Mouse (Mus musculus) neural tube, embryonic 13.5 days (tissue): ENCODE measurements at regions not wholly inside any gene's neighbourhood (a gene's known extent, or its start where the extent isn't known, plus 50 kb on each side); places are given as distances from the start of the nearest gene placed in this dataset.

Source experiments
- ATAC-seq: fragments of 200-750 bp; cut with Nextera tagmentation; 2 replicates; pipeline ENCODE4 v1.8.0; 2017; ENCODE audit warnings: low read depth, mild to moderate bottlenecking, moderate TSS enrichment, moderate library complexity
- H3K27ac ChIP-seq: fragments of 300-500 bp; sonication (generic); replicated peaks from 2 replicates; pipeline ENCODE4 v1.5.1; 2015; ENCODE audit warnings: moderate library complexity, mild to moderate bottlenecking, inconsistent platforms
- H3K27me3 ChIP-seq: fragments of 300-500 bp; sonication (generic); 2 replicates; pipeline ENCODE4 v1.6.1; 2015; ENCODE audit warnings: mild to moderate bottlenecking, inconsistent platforms
- H3K36me3 ChIP-seq: fragments of 300-500 bp; sonication (generic); 2 replicates; pipeline ENCODE4 v1.6.1; 2015; ENCODE audit warnings: mild to moderate bottlenecking, inconsistent platforms
- H3K4me1 ChIP-seq: fragments of 300-500 bp; sonication (generic); replicated peaks from 2 replicates; pipeline ENCODE4 v1.6.1; 2015; ENCODE audit warnings: inconsistent platforms
- H3K4me2 ChIP-seq: fragments of 300-500 bp; sonication (generic); 2 replicates; pipeline ENCODE4 v1.6.1; 2015; ENCODE audit warnings: inconsistent platforms, mild to moderate bottlenecking, moderate library complexity
- H3K4me3 ChIP-seq: fragments of 300-500 bp; sonication (generic); 2 replicates; pipeline ENCODE4 v1.5.1; 2015; ENCODE audit warnings: mild to moderate bottlenecking, inconsistent platforms
- H3K9ac ChIP-seq: fragments of 300-500 bp; sonication (generic); 2 replicates; pipeline ENCODE4 v1.6.1; 2015; ENCODE audit warnings: moderate library complexity, mild to moderate bottlenecking, inconsistent platforms
- H3K9me3 ChIP-seq: fragments of 300-500 bp; sonication (generic); 2 replicates; pipeline ENCODE4 v1.6.1; 2016; ENCODE audit warnings: inconsistent platforms
- WGBS: fragments of 180-500 bp; shearing (Covaris S2); methylation state at CpG from one replicate; pipeline ENCODE4 v1.1.7; 2015; 5-methylcytosine and 5-hydroxymethylcytosine counted together

DNA sequence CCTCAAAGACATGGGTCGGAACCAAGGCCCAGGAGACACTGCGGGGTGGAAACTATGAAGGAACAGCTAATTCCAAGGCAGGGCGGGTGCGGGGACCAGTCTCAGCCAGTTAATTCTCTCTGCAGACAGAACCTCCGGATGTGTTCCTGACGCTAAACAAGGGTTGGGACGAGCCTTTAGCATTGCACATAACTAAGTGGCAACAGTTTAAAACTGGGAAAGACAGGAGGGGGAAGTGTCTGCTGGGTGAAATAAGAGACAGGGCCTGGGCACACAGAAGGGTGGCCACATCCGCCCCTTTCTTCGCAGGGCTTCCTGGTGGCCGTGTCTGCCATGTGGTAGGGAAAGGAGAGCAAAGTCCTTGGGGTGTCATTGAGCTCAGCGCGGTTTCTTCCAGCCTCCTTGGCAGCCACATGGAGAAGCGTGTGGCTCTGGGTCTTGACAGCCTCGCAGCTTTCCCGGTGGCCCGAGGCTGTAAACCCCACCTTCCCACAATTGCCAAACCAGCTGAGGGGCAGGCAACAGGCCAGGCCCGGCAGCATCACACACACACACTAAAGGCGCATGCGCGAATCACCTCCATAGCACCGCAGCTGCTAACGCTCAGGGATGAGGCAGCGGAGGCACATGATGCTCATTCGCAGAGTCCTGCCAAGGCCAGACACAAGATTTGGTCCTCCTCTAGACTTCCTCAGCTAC lies 95.8 kb downstream of the Cpn2 start:
- 0 out of 2 replicates have a peak overlapping the region, but pooled peaks have one; percentile 4 for H3K4me2 ChIP-seq
- H3K27ac ChIP-seq: peak overlapping the region; percentile 4; the same call in 1 of the 2 replicates
- no peaks in the 10 kb centered on the region for H3K9me3 ChIP-seq
- no peak overlapping the region for H3K4me3 ChIP-seq
- H3K4me1 ChIP-seq: peaks cover 26% of the 10 kb centered on the region
- 55% methylated on average over 24 of the region's 24 CpGs for WGBS
- no peaks in the 10 kb centered on the region for H3K36me3 ChIP-seq
- peaks cover 18% of the 10 kb centered on the region; the same call in 1 of the 2 replicates for H3K27me3 ChIP-seq
- peak; percentile 38; the same call in 1 of the 2 replicates for ATAC-seq
- no peak overlapping the region for H3K9ac ChIP-seq

DNA sequence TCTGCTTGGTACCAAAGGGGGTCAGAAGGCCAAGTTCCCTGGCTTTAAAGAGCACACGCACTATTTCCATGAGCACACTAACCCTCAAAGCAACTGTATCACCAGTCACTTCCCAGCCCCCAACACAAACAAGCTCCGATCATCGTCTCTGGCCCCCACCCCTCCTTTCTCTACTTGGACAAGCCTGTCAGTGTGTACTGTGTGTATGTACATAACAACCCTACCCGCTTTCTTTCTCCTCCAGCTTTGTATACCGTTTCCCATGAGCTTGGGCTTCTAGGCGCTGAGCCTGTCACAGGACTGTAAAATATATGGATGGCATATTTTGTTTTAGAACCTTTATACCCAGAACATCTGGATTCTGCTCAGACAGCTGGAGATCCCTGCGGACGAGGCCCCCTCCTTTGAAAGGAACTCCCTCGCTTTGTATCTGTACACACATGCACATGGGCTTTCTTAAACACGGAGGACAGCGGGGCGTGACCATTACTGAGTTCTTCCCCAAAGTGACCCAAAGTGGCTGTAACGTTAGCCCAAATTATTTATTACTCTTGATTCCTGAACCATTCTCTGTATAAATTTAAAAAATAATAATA lies 95.1 kb downstream of the Cpn2 start:
- peak; percentile 32; the same call in 1 of the 2 replicates for ATAC-seq

DNA sequence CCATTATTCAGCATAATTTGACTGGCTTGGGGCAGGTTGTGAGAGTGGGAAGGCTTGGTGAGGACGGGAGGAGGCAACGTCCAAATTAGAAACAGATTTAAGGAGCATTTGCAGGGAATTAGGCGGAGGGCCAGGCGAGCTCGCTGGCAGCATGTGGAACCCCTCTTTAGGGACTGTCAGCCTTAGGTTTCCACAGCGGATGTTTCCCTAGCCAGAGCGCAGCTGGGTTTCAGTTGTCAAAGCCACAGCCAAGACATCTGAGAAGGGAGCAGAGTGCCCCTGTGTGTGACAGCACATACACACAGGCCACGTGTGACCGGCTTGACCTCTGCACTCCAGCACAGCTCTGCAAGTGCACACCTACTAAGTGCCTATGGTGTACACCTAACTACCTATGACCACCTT lies 94.5 kb downstream of the Cpn2 start:
- WGBS: 30% methylated on average over 9 of the region's 9 CpGs
- H3K36me3 ChIP-seq: no peaks in the 10 kb centered on the region
- no peak overlapping the region for H3K27ac ChIP-seq
- H3K27me3 ChIP-seq: peaks cover 18% of the 10 kb centered on the region; the same call in 1 of the 2 replicates
- H3K4me1 ChIP-seq: peaks cover 26% of the 10 kb centered on the region
- no peak overlapping the region for H3K4me2 ChIP-seq
- no peak overlapping the region for H3K9ac ChIP-seq
- no peaks in the 10 kb centered on the region for H3K9me3 ChIP-seq
- peak; percentile 33 for ATAC-seq
- no peak overlapping the region for H3K4me3 ChIP-seq

More for the DNA sequence above, 95.1 kb downstream of the Cpn2 start:
- peak overlapping the region; percentile 4; the same call in 1 of the 2 replicates for H3K27ac ChIP-seq
- peaks cover 18% of the 10 kb centered on the region; the same call in 1 of the 2 replicates for H3K27me3 ChIP-seq
- no peaks in the 10 kb centered on the region for H3K9me3 ChIP-seq
- 51% methylated on average over 13 of the region's 13 CpGs for WGBS
- H3K36me3 ChIP-seq: no peaks in the 10 kb centered on the region
- H3K4me3 ChIP-seq: no peak overlapping the region
- 0 out of 2 replicates have a peak overlapping the region, but pooled peaks have one; percentile 4 for H3K4me2 ChIP-seq
- no peak overlapping the region for H3K9ac ChIP-seq
- peaks cover 26% of the 10 kb centered on the region for H3K4me1 ChIP-seq

DNA sequence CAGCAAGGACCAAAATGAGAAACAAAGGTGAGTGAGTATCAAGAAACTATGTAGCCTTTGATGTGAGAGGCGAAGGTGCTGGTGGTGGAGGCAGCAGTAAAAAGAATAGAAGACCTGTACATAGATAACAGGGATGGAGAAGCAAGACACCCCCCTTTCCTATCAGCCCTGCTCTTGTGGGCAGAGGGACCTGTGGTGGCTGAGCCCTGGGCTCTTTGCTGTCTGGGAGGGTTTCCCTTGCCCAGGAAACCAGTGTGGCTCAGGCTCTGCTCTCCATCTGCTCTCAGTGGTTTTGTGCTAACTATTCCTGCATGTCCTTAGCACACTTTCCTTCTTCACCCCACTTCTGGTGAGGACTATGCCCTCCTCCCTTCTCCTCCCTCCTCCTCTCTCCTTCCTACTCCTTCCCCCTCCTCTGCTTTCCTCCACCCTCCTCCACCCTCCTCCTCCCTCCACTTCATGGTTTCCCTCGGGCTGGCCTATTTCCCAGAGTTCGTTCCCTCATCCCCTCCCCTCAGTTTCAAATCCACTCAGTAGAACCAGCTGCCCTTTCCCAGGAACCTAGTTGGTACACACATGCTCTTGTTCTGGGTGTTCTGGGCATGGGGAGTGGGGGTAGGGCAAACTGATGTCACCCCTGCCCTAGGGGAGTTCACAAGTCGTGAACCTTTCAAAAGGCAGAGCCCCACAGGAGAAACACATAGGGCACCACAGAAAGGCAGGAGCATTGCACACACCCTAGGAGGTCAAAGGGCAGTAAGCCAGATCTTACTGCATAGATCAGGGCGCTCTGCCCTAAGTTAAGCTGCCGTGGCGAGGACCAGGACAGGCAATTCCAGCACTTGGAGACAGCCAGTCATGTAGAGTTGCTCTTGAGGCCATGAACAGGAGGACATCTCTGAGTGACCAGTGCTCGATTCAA lies 93.1 kb downstream of the Cpn2 start:
- WGBS: 58% methylated on average over 8 of the region's 8 CpGs
- Histone ChIP-seq H3K36me3 (no peaks in the 10 kb centered on the region), H3K9me3 (no peaks in the 10 kb centered on the region), H3K9ac (no peak overlapping the region), H3K4me1 (peaks cover 37% of the 10 kb centered on the region), H3K27ac (no peak overlapping the region), H3K4me2 (no peak overlapping the region), H3K4me3 (no peak overlapping the region), H3K27me3 (peaks cover 23% of the 10 kb centered on the region; the same call in 1 of the 2 replicates)
- no peak for ATAC-seq

DNA sequence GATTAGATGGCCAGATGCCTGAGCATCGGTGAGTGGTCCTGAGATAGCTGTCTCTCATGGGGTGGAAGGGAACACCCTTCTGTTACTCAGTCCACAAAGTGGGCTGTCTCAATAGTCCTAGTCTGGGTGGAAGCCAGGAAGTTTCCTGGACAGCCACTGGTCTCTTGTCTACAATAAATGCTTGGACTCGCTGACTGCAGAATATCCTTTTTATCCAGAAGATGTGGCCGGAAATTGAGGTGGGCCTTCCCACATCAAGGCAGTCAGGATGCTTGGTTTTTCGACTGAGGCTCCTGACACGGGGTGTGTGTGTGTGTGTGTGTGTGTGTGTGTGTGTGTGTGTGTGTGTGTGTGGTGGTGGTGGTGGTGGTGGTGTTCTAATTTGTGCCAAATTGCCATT lies 91.0 kb downstream of the Cpn2 start:
- Histone ChIP-seq H3K27ac (no peak overlapping the region), H3K36me3 (no peaks in the 10 kb centered on the region), H3K4me3 (no peak overlapping the region), H3K27me3 (peaks cover 27% of the 10 kb centered on the region), H3K9ac (no peak overlapping the region), H3K9me3 (no peaks in the 10 kb centered on the region), H3K4me1 (peaks cover 39% of the 10 kb centered on the region), H3K4me2 (no peak overlapping the region)
- ATAC-seq: no peak
- WGBS: 87% methylated on average over 5 of the region's 5 CpGs

DNA sequence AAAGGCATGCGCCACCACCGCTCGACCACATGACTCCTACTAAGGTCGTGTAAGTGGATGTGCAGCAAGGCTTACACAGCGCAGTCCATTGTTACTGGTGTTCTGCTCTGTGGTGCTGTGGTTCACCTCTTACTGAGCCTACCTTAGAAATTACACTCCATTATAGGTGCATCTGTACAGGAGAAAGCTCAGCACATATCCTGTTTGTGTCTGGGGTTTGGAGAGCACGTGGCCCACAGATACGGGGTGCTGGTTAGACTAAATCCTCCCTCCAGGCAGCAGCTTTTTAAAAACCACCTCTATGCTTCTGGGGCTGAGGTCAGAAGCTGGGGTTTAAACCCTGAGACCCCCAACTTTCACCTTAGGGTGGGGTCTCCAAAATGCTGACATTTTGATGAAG lies 89.5 kb downstream of the Cpn2 start:
- H3K27ac ChIP-seq: no peak overlapping the region
- H3K4me1 ChIP-seq: peaks cover 26% of the 10 kb centered on the region
- no peak for ATAC-seq
- no peaks in the 10 kb centered on the region for H3K36me3 ChIP-seq
- no peaks in the 10 kb centered on the region for H3K9me3 ChIP-seq
- H3K27me3 ChIP-seq: peaks cover 37% of the 10 kb centered on the region
- WGBS: 87% methylated on average over 7 of the region's 7 CpGs
- no peak overlapping the region for H3K4me2 ChIP-seq
- no peak overlapping the region for H3K9ac ChIP-seq
- no peak overlapping the region for H3K4me3 ChIP-seq

DNA sequence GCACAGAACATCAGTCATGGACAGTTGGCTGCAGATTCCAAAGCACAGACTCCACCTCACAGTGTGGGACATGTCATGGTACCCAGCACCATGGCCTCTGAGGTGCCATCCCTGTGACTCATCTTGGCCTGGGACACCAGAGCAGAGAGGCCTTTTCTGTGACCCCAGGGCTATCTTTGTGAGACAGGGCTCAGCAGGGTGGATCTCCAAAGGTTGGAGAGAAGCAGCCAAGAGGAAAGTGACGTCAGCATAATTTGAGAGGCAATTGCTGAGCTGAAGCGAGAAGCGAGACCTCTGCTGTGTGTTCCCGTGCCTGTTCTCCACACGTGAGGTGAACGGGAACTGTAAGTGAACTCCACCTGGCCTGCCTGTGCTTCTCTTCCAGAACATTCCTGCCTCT lies 88.7 kb downstream of the Cpn2 start:
- Histone ChIP-seq H3K9ac (no peak overlapping the region), H3K4me1 (peaks cover 21% of the 10 kb centered on the region), H3K36me3 (no peaks in the 10 kb centered on the region), H3K4me3 (no peak overlapping the region), H3K9me3 (no peaks in the 10 kb centered on the region), H3K27me3 (peaks cover 41% of the 10 kb centered on the region), H3K27ac (no peak overlapping the region), H3K4me2 (no peak overlapping the region)
- ATAC-seq: no peak
- WGBS: 35% methylated on average over 6 of the region's 6 CpGs

DNA sequence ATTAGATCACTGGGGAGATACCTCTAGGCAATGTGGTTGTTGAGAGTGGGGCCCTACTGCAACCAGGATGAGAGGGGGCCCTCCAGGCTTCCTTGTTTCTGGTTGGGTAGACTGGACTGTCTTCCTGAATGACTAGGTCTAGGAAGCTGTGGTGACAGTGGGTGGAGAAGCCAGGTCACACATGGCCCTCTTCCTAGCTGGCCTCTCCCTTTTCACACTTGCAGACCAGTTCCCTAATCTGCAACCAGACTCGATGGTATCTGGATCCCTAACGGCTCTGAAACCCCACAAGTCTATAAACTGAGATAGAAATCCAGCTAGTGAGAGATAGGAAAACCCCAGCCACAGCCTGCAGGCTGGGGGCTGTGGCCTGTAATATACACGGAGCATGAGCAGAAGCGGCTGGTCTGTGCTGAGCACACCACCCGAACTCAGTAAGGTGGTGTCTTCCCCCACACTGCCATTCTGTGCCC lies 87.8 kb downstream of the Cpn2 start:
- Histone ChIP-seq H3K4me3 (no peak overlapping the region), H3K36me3 (no peaks in the 10 kb centered on the region), H3K27ac (no peak overlapping the region), H3K9ac (no peak overlapping the region), H3K4me1 (peaks cover 18% of the 10 kb centered on the region), H3K4me2 (no peak overlapping the region), H3K27me3 (peaks cover 44% of the 10 kb centered on the region), H3K9me3 (no peaks in the 10 kb centered on the region)
- 87% methylated on average over 5 of the region's 5 CpGs for WGBS
- ATAC-seq: no peak

DNA sequence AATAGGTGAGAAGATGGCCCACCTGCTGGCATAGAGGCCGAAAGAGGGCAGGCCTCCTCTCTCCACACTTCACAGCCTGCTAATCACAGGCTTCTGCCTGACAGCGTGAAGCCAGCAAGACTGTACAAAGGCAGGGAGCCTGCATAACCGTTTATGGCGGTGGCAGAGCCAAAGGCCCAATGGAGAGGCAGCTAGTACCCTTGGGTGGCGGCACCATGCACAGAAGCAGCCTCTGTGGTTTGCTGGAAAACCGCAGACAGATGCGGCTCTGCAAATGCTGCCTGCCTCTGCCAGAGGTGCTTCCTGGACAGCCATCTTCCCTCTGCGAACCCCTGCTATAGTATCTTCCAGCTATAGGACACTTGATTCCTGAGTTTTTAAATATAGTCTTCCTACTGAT lies 86.2 kb downstream of the Cpn2 start:
- WGBS: 61% methylated on average over 8 of the region's 8 CpGs
- Histone ChIP-seq H3K27ac (no peak overlapping the region), H3K9ac (no peak overlapping the region), H3K4me2 (no peak overlapping the region), H3K9me3 (no peaks in the 10 kb centered on the region), H3K4me1 (peaks cover 27% of the 10 kb centered on the region), H3K36me3 (no peaks in the 10 kb centered on the region), H3K4me3 (no peak overlapping the region), H3K27me3 (peaks cover 57% of the 10 kb centered on the region)
- ATAC-seq: no peak

DNA sequence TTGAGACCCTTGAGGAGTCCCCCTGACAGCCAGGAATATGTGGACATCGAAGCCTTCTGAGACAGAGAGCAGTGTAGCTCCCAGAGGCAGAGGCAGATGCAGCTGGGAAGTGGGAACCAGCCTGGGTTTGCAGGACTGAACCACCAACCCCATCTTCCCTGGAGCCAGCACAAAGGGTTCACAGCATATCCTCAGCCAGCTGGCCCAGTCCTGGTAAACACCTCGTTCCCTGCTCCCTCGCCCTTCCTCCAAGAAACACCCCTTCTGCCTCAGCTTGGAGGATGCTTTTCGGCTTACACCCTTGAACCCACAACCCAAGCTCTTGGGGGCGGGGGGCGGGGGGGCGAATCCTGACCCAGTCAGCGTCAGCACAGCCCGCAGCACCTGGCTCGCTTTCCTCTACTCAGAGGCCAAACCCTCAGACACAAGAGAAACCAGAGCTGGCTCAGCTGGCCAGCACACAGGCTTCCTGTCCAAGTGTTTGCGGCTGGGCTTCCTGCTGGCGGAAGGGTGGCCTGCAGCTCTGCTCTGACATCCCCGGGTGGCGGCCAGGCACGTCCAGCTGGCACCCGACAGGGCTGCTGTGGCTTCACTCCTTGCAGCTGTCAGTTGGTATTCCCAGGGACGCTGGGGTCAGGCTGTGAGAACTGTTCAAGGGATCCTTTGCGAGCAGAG lies 82.6 kb downstream of the Cpn2 start:
- Histone ChIP-seq H3K9me3 (no peaks in the 10 kb centered on the region), H3K27me3 (peaks cover 76% of the 10 kb centered on the region), H3K9ac (no peak overlapping the region; the same call in 1 of the 2 replicates), H3K36me3 (no peaks in the 10 kb centered on the region), H3K4me1 (peaks cover 45% of the 10 kb centered on the region), H3K27ac (peak overlapping the region; percentile 57), H3K4me3 (no peak overlapping the region), H3K4me2 (0 out of 2 replicates have a peak overlapping the region, but pooled peaks have one; percentile 3)
- WGBS: 27% methylated on average over 18 of the region's 18 CpGs
- 0 out of 2 replicates have a peak, but pooled peaks have one; percentile 23 for ATAC-seq

DNA sequence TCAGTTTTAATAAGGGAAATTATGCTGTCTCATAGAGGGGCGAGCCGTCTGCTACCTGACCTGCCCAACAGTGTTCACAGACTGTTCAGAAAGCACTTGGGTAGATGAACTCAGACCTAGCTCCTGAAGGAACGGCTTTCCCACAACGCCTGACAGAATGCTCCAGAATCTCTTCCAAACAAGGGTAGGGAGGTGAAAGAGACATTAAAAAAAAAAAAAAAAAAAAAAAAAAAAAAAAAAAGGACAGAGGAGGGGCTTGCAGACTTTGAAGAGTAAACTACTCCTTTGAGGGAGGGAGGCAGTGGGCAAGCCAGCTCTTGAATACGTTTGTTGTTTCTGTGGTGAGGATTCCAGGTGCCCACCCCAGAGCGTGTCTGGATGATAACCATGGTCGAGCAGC lies 81.6 kb downstream of the Cpn2 start:
- no peak overlapping the region for H3K9ac ChIP-seq
- no peaks in the 10 kb centered on the region for H3K9me3 ChIP-seq
- H3K27me3 ChIP-seq: peaks cover 74% of the 10 kb centered on the region
- peaks cover 45% of the 10 kb centered on the region for H3K4me1 ChIP-seq
- no peak overlapping the region for H3K4me2 ChIP-seq
- no peak overlapping the region for H3K4me3 ChIP-seq
- 60% methylated on average over 7 of the region's 7 CpGs for whole genome bisulfite sequencing
- H3K27ac ChIP-seq: no peak overlapping the region
- H3K36me3 ChIP-seq: no peaks in the 10 kb centered on the region
- ATAC-seq: no peak
